Mouse (Mus musculus): ENCODE results near the gene Lgi4. TPM values are rescaled to one million over a fixed set of nuclear protein-coding genes. Genes with fewer than 3 reads are reported as not detected.

The Lgi4 gene
- polyA plus RNA-seq (2012; rRNA removed), result 1.1 and 2.0 TPM in 2 replicates

DNA sequence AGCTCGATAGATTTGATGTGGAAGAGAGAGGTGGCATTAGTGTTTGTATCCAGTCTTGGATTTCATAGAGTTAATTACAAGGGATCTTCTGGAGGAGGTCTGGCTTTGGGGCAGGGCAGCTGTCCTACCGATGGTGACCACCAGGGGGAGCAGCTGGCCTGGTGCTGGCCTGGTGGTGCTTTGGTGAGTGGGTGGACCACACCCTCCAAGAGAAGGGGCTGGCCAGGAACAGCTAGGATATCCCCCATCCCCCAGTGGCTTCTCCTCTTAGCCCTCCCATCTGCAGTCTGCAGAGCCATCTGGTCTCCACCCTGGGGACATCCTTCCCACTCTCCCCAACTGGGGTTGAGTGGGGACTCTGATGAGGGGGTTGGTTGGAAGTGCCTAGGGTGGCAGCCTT is at the start of gene Lgi4:
Gene Lgi4 (plus strand): TSS at position 235 of the 400 bp plus-strand sequence.

GRCm38 (mm10) chr7:31042431-31042910 is 16.7 kb upstream of the Lgi4 start, which contains the start of gene Fxyd5:
TSS of gene Fxyd5 (minus strand) at chr7:31042481.

DNA sequence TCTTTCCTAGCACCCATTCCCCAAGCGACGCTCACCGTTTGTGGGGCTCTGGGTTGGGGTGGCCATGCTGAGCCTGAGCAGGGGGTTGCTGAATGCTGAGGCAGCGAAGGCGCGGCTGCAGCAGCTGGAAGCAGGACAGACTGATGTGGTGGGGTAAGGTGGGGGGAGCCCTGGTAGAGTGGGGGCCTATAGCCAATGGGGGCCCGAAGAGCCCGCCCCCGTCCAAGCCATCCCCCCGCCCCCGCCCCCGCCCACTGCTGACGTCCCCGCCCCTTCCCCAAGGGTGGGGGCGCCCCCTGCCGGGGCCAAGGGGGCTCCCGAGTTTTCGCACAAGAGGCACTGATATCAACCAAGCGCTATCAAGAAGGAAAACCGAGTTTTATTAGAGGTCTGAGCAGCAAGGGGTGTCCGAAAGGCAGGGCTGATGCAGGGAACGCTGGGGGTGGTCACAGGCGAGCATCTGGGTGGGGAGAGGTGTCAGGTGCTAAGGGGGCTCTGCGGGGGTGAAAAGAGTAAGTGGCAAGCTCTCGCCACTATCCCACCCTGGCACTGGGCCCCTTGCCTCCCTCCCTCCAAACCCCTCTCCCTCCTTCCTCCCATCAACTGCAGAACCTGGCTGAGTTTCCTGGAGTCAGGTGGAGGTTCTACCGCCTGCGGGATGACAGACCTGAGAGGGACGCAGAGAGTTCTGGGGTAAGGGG is 7.7 kb upstream of the Lgi4 start, which contains the start of gene Fxyd7:
Gene Fxyd7 (minus strand): TSS at position 147 of the 701 bp plus-strand sequence.

DNA sequence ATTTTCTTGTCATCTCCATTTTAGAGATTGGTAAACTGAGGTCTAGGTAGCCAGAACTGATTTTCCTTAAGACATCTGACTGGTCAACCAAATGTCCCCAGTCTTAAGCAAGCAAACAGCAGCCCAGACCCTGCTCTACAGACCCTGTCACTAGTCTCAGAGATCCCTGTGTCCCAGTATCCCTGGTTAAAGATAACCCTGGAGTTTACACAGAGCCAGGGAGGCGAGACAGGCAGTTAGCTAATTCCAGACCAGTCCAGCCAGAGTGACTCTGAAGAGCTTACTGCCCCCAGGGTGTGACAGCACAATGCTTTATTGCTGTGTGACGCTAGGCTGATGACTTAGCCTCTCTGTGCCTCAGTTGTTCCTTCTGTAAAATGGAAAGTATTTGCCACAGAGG is 2.1 kb upstream of the Lgi4 start, which contains the start of gene Fxyd1:
Gene Fxyd1 (minus strand): TSS at position 129 of the 400 bp plus-strand sequence.

DNA sequence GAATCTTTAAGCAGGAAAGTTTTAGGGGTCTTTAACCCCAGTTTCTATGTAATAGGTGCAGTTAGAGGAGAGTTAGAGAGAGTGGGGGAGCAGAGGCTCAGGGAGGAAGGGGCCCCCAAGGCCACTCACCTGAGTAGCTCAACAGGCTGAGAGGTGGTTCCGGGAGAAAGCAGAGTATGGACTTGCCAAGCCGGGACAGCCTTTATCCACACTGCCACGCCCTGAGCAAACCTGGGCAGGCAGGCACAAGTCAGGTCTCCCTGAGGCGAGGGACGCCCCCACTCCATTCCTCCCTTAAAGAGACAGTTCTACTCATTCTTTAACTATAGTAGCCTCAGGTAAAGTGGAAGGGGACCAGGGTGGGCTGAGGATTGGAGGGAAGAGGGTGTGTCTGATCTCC is 17.4 kb downstream of the Lgi4 start, which contains the start of gene Fxyd3:
Gene Fxyd3 (minus strand): TSS at position 213 of the 400 bp plus-strand sequence.

DNA sequence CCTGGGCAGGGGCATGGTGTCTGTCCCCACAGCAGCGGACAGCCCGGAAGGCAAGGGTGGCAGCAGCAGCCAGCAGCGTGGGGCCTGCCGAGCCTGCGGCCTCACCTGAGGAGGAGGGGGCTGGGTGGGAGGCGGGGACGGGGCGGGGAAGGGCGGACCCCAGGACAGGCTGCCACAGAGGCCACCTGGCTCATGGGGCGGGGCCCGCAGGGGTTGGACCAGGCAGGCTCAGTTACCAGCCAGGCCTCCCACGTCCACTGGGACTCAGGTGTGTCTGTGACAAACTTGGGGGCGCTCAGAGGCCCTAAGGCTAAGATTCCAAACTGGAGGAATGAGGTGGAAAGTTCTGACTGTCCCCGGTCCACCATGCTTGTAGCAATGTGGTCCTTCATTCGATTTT is 56.0 kb downstream of the Lgi4 start, which contains the start of gene Hpn:
Gene Hpn (minus strand): TSS at position 109 of the 400 bp plus-strand sequence.

Other genes with a start within 250 kb of the Lgi4 start
- gene Ffar2, start 235.6 kb upstream of the Lgi4 start, polyA plus RNA-seq (2012; rRNA removed), result 0.12 and 0.36 TPM in 2 replicates
- 0.04 TPM in 1 of 2 replicates, not detected in the other for gene Ffar3, start 203.2 kb upstream of the Lgi4 start, polyA plus RNA-seq (2012; rRNA removed)
- gene Ffar1, start 197.8 kb upstream of the Lgi4 start, polyA plus RNA-seq (2012; rRNA removed), result not detected in 2 replicates
- gene Cd22, start 179.0 kb upstream of the Lgi4 start, polyA plus RNA-seq (2012; rRNA removed), result 0.05 and 0.28 TPM in 2 replicates
- 2.1 and 3.7 TPM in 2 replicates for gene Mag, start 144.5 kb upstream of the Lgi4 start, polyA plus RNA-seq (2012; rRNA removed)
- not detected in 2 replicates for gene Hamp2, start 134.7 kb upstream of the Lgi4 start, polyA plus RNA-seq (2012; rRNA removed)
- gene Hamp, start 115.3 kb upstream of the Lgi4 start, polyA plus RNA-seq (2012; rRNA removed), result 0.30 TPM in 1 of 2 replicates, not detected in the other
- 151 and 162 TPM in 2 replicates for gene Usf2, start 102.5 kb upstream of the Lgi4 start, polyA plus RNA-seq (2012; rRNA removed)
- 15.1 and 19.2 TPM in 2 replicates for gene Lsr, start 85.9 kb upstream of the Lgi4 start, polyA plus RNA-seq (2012; rRNA removed)
- gene Fam187b, start 85.6 kb upstream of the Lgi4 start, polyA plus RNA-seq (2012; rRNA removed), result 0.39 and 0.44 TPM in 2 replicates
- 25.6 and 27.1 TPM in 2 replicates for gene Fxyd5, start 16.9 kb upstream of the Lgi4 start, polyA plus RNA-seq (2012; rRNA removed)
- gene Fxyd7, start 7.9 kb upstream of the Lgi4 start, polyA plus RNA-seq (2012; rRNA removed), result 181 and 192 TPM in 2 replicates
- 15.8 and 27.5 TPM in 2 replicates for gene Fxyd1, start 2.1 kb upstream of the Lgi4 start, polyA plus RNA-seq (2012; rRNA removed)
- 0.12 and 1.5 TPM in 2 replicates for gene Fxyd3, start 17.4 kb downstream of the Lgi4 start, polyA plus RNA-seq (2012; rRNA removed)
- 0.83 and 0.88 TPM in 2 replicates for gene Hpn, start 55.9 kb downstream of the Lgi4 start, polyA plus RNA-seq (2012; rRNA removed)
- gene Scn1b, start 67.7 kb downstream of the Lgi4 start, polyA plus RNA-seq (2012; rRNA removed), result 40.6 and 44.1 TPM in 2 replicates
- 407 and 430 TPM in 2 replicates for gene Gramd1a, start 96.6 kb downstream of the Lgi4 start, polyA plus RNA-seq (2012; rRNA removed)
- gene Scgb2b2, start 231.2 kb downstream of the Lgi4 start, polyA plus RNA-seq (2012; rRNA removed), result not detected in 2 replicates
- gene Scgb1b2, start 232.5 kb downstream of the Lgi4 start, polyA plus RNA-seq (2012; rRNA removed), result not detected in 2 replicates

Data from central nervous system, embryonic 18 days (tissue).